Mouse (Mus musculus) heart, embryonic 12.5 days (tissue): ENCODE measurements around the gene Cnot10. TPM values are rescaled to one million over a fixed set of nuclear protein-coding genes. Genes with fewer than 3 reads are reported as not detected.

Source experiments
- ATAC-seq: fragments of 200-750 bp; cut with Nextera tagmentation; 2 replicates; pipeline ENCODE4 v1.8.0; 2017; ENCODE audit warnings: moderate TSS enrichment, moderate library complexity; ENCODE audit not compliant: insufficient number of reproducible peaks, low FRiP score
- H3K27ac ChIP-seq: fragments of 300-500 bp; sonication (generic); 2 replicates; pipeline ENCODE4 v1.5.1; 2016; ENCODE audit warnings: mild to moderate bottlenecking, moderate library complexity; ENCODE audit not compliant: poor library complexity, severe bottlenecking
- H3K27me3 ChIP-seq: fragments of 300-500 bp; sonication (generic); replicated peaks from 2 replicates; pipeline ENCODE4 v1.6.1; 2016; ENCODE audit warnings: mild to moderate bottlenecking, moderate library complexity
- H3K36me3 ChIP-seq: fragments of 300-500 bp; sonication (generic); 2 replicates; pipeline ENCODE4 v1.6.1; 2016; ENCODE audit warnings: mild to moderate bottlenecking, moderate library complexity
- H3K4me1 ChIP-seq: fragments of 300-500 bp; sonication (generic); replicated peaks from 2 replicates; pipeline ENCODE4 v1.6.1; 2016; ENCODE audit warnings: mild to moderate bottlenecking
- H3K4me2 ChIP-seq: fragments of 300-500 bp; sonication (generic); 2 replicates; pipeline ENCODE4 v1.6.1; 2016; ENCODE audit warnings: mild to moderate bottlenecking, moderate library complexity
- H3K4me3 ChIP-seq: fragments of 300-500 bp; sonication (generic); 2 replicates; pipeline ENCODE4 v1.5.1; 2016; ENCODE audit warnings: mild to moderate bottlenecking
- H3K9ac ChIP-seq: fragments of 300-500 bp; sonication (generic); 2 replicates; pipeline ENCODE4 v1.6.1; 2016; ENCODE audit warnings: mild to moderate bottlenecking, moderate library complexity
- H3K9me3 ChIP-seq: fragments of 300-500 bp; sonication (generic); replicated peaks from 2 replicates; pipeline ENCODE4 v1.6.1; 2016; ENCODE audit warnings: mild to moderate bottlenecking, moderate library complexity
- WGBS: fragments of 180-500 bp; shearing (Covaris S2); methylation state at CpG from one replicate; pipeline ENCODE4 v1.1.7; 2016; 5-methylcytosine and 5-hydroxymethylcytosine counted together
- polyA plus RNA-seq: library from polyadenylated mRNA; unstranded; fragments of >200 nt; fragmentation: Nextera tagmentation; extraction: Ambion mirVana; gene quantifications from 2 replicates; pipeline ENCODE4 v1.2.1, GENCODE M21; 2016

Gene Cnot10
- polyA plus RNA-seq, 1 experiment from 2014 or later: 39.4 TPM

- Histone ChIP-seq H3K36me3 (no peaks in the 10 kb centered on the region), H3K4me3 (no peak overlapping the region), H3K4me1 (0 out of 2 replicates have a peak, but pooled peaks cover 4% of the 10 kb centered on the region), H3K4me2 (peak overlapping the region; percentile 9; the same call in 1 of the 2 replicates), H3K27me3 (peaks cover 17% of the 10 kb centered on the region; the same call in 1 of the 2 replicates), H3K9me3 (no peaks in the 10 kb centered on the region), H3K27ac (no peak overlapping the region), H3K9ac (no peak overlapping the region)
- peak; percentile 55; the same call in 1 of the 2 replicates for ATAC-seq
- 16% methylated on average over 11 of the region's 11 CpGs for WGBS
Measured at GRCm38 (mm10) chr9:114578646-114579045, 61.3 kb downstream of the Cnot10 start.

DNA sequence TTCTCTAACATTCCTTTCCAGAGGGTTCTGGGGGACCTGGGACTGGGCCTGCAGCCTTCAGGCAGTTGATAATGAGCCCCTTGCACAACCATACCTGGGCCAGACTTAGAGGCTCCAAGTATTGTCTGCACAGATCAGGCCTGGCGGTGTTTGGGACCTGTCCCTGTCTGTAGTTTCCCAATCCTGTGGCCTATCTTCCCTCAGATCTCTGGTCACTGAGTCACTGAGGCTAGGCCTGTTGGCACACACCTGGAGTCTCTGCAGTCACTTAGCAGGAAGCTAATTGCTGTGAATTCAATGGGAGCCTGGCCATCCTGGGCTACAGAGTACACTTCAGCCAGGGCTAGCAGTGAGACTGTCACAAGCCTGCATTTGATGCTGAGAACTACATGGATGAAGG is 64.0 kb downstream of the Cnot10 start:
- Histone ChIP-seq H3K4me2 (no peak overlapping the region), H3K27me3 (peaks cover 32% of the 10 kb centered on the region), H3K4me1 (0 out of 2 replicates have a peak, but pooled peaks cover 4% of the 10 kb centered on the region), H3K36me3 (no peaks in the 10 kb centered on the region), H3K9ac (no peak overlapping the region), H3K27ac (no peak overlapping the region), H3K9me3 (no peaks in the 10 kb centered on the region), H3K4me3 (no peak overlapping the region)
- 75% methylated on average over 1 of the region's 1 CpGs for WGBS
- ATAC-seq: no peak

GRCm38 (mm10) chr9:114573528-114573927 is 66.5 kb downstream of the Cnot10 start:
- Histone ChIP-seq H3K9ac (no peak overlapping the region), H3K9me3 (no peaks in the 10 kb centered on the region), H3K4me1 (0 out of 2 replicates have a peak, but pooled peaks cover 4% of the 10 kb centered on the region), H3K4me3 (no peak overlapping the region), H3K36me3 (no peaks in the 10 kb centered on the region), H3K4me2 (no peak overlapping the region), H3K27ac (no peak overlapping the region), H3K27me3 (peaks cover 42% of the 10 kb centered on the region)
- ATAC-seq: no peak
- 53% methylated on average over 5 of the region's 5 CpGs for WGBS

DNA sequence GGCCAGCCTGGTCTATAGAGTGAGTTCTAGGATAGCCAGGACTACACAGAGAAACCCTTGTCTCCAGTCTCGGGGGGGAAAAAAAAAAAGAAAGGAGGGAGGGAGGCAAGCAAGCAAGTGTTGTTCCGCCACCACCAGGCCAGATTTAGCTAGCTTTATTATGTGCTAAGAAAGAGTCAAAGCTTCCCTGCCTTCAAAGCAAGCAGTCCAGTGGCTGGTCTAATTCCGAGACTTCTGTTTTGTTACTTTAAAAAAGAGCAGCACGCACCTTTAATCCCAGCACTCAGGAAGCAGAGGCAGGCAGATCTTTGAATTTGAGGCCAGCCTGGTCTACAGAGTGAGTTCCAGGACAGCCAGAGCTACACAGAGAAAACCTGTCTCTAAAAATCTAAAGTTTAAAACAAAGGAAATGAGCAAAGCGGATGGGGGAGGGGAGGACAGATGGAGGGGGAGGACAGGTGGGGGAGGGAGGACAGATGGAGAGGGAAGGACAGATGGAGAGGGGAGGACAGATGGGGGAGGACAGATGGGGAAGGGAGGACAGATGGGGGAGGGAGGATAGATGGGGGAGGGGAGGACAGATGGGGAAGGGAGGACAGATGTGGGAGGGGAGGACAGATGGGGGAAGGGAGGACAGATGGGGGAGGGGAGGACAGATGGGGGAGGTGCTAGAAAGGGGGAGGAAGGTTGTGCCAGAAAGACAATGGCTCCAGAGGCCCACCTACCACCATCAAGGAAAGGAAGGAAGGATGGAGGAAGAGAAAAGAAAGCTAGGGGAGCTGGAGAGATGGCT is 71.1 kb downstream of the Cnot10 start:
- WGBS: 89% methylated on average over 5 of the region's 5 CpGs

GRCm38 (mm10) chr9:114564667-114565066 is 75.3 kb downstream of the Cnot10 start:
- H3K27ac ChIP-seq: no peak overlapping the region
- H3K9ac ChIP-seq: peak overlapping the region; percentile 64
- H3K4me1 ChIP-seq: peaks cover 25% of the 10 kb centered on the region
- under 1% methylated on average over 10 of the region's 10 CpGs for WGBS
- H3K4me3 ChIP-seq: peak overlapping the region; percentile 57
- no peaks in the 10 kb centered on the region for H3K9me3 ChIP-seq
- ATAC-seq: no peak
- H3K27me3 ChIP-seq: peaks cover 50% of the 10 kb centered on the region
- H3K4me2 ChIP-seq: peak overlapping the region; percentile 80
- no peaks in the 10 kb centered on the region for H3K36me3 ChIP-seq

More for the DNA sequence above, 71.1 kb downstream of the Cnot10 start:
- Histone ChIP-seq H3K9ac (no peak overlapping the region), H3K9me3 (no peaks in the 10 kb centered on the region), H3K4me1 (no peaks in the 10 kb centered on the region), H3K36me3 (no peaks in the 10 kb centered on the region), H3K4me3 (no peak overlapping the region), H3K27me3 (peaks cover 40% of the 10 kb centered on the region), H3K27ac (no peak overlapping the region), H3K4me2 (no peak overlapping the region)
- no peak for ATAC-seq

GRCm38 (mm10) chr9:114563761-114564606 is 76.0 kb downstream of the Cnot10 start, which contains the start of gene Trim71:
Trim71 (minus strand) TSS chr9:114564369.
- peak within 1 kb of the TSS; percentile 64 for H3K9ac ChIP-seq
- H3K27me3 ChIP-seq: peaks cover 52% of the 10 kb centered on the region
- WGBS: under 1% methylated on average over 89 of the region's 91 CpGs
- H3K4me2 ChIP-seq: peak within 1 kb of the TSS; percentile 80
- 0 out of 2 replicates have a peak within 1 kb of the TSS, but pooled peaks have one; percentile 1 for H3K27ac ChIP-seq
- H3K4me3 ChIP-seq: peak within 1 kb of the TSS; percentile 57
- peaks cover 27% of the 10 kb centered on the region for H3K4me1 ChIP-seq
- no peaks in the 10 kb centered on the region for H3K36me3 ChIP-seq
- ATAC-seq: peak; percentile 30; the same call in 1 of the 2 replicates
- no peaks in the 10 kb centered on the region for H3K9me3 ChIP-seq

DNA sequence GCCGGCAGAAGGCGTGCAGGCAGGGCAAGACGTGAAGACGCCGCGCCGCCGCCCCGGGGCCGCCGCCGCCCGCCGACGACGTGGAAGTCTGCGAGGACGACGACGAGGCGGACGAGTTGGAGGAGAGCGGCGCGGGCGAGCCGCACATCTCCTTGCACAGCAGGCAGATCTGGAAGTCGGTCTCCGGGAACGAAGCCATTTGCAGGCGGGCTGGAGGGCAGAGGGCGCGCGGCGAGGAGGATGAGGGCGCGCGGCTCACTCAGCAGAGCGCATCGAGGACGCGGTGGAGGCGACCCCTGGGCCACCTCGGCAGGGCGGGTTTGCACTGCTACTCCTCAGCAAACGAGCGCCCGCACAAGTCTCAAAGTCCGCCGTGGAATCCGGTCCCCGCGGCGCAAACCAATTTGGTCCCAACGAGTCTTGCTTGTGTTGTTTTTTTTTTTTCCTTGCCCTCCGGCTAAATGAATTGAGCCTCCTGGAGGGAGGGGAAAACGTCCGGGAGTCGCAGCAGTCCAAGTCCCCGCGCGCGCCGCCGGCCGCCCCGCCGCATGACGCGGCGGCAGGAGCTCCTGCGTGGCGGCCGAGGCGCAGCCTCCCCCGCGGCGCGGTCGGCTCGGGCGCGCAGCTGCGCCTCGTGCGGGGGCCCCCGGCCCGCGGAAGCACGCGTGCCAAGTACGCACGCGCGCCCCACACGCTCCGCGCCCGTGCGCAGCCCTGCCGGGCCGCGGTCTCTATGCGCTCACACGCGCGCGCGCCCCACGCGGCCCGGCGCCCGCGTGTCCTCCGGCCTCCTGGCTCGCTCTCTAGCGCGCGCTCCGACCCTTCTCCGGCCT is 76.8 kb downstream of the Cnot10 start:
- Histone ChIP-seq H3K4me1 (peaks cover 27% of the 10 kb centered on the region), H3K27me3 (peaks cover 56% of the 10 kb centered on the region), H3K36me3 (no peaks in the 10 kb centered on the region), H3K9me3 (no peaks in the 10 kb centered on the region), H3K4me3 (peak overlapping the region; percentile 57), H3K27ac (no peak overlapping the region), H3K9ac (peak overlapping the region; percentile 64), H3K4me2 (peak overlapping the region; percentile 80)
- no peak for ATAC-seq
- 2% methylated on average over 113 of the region's 122 CpGs for WGBS

GRCm38 (mm10) chr9:114562031-114562918 is 77.7 kb downstream of the Cnot10 start:
- under 1% methylated on average over 85 of the region's 101 CpGs for WGBS
- H3K9ac ChIP-seq: peak overlapping the region; percentile 64
- H3K36me3 ChIP-seq: no peaks in the 10 kb centered on the region
- H3K27me3 ChIP-seq: peaks cover 56% of the 10 kb centered on the region
- peak; percentile 33; the same call in 1 of the 2 replicates for ATAC-seq
- peak overlapping the region; percentile 80 for H3K4me2 ChIP-seq
- no peak overlapping the region for H3K27ac ChIP-seq
- H3K4me3 ChIP-seq: peak overlapping the region; percentile 57
- H3K9me3 ChIP-seq: no peaks in the 10 kb centered on the region
- peaks cover 30% of the 10 kb centered on the region for H3K4me1 ChIP-seq

DNA sequence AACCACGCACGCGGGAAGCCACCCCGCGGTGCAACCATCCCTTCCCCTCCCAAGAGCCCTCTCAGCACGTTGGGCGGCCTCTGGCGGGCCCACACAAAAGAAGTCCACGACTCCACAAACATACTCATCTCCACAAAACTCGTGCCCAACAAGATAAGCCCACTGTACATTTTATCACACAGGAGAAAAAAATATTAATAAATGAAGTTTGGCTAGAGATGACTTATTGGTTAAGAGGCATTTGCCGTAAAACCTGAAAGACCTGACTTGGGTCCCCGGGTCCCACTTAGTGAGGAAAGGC is 78.4 kb downstream of the Cnot10 start:
- Histone ChIP-seq H3K27ac (no peak overlapping the region), H3K9ac (peak overlapping the region; percentile 62; the same call in 1 of the 2 replicates)

More for the DNA sequence above, 78.4 kb downstream of the Cnot10 start:
- H3K4me2 ChIP-seq: peak overlapping the region; percentile 80
- peaks cover 35% of the 10 kb centered on the region for H3K4me1 ChIP-seq
- no peaks in the 10 kb centered on the region for H3K36me3 ChIP-seq
- peak overlapping the region; percentile 57 for H3K4me3 ChIP-seq
- ATAC-seq: no peak
- H3K9me3 ChIP-seq: no peaks in the 10 kb centered on the region
- WGBS: 1% methylated on average over 12 of the region's 12 CpGs
- H3K27me3 ChIP-seq: peaks cover 56% of the 10 kb centered on the region
